In genomic region chr5:106801215-106801863, GRCm38 (mm10) we compare ENCODE assay signal across 14 mouse cellular contexts.
DNase-seq lines count a peak whose midpoint lies in the region; ATAC-seq lines count a peak whose summit lies in the region.
"Had no signal": no experiment of that assay in that cellular context is flagged by ENCODE, and none has a peak within 500 bp of the region (broad histone marks: within the 10 kb centered on the region; RNA-seq: fewer than 3 reads in every experiment).

No protein-coding gene starts in this region.

- no peaks in the 10 kb centered on the region for H3K9me3 ChIP-seq in intestine, embryonic 15.5 days
- H3K9me3 ChIP-seq in intestine, embryonic 16.5 days (ENCODE audit: control insufficient read depth, low read length), result no peaks in the 10 kb centered on the region
- no peaks in the 10 kb centered on the region for H3K9me3 ChIP-seq in hindbrain, embryonic 13.5 days
- no peaks in the 10 kb centered on the region for H3K9me3 ChIP-seq in midbrain, embryonic 14.5 days (ENCODE audit: control insufficient read depth, low read length)
- H3K9me3 ChIP-seq: megakaryocyte, embryonic 14.5 days had no signal

- H3K4me2 ChIP-seq in intestine, embryonic 15.5 days (replicated peaks), result peak overlapping the region; percentile 70; the same call in 1 of the 2 replicates
- H3K4me2 ChIP-seq in intestine, embryonic 16.5 days (ENCODE audit: low read depth, low read length), result no peak overlapping the region
- peak overlapping the region; percentile 60; the same call in 1 of the 2 replicates for H3K4me2 ChIP-seq in hindbrain, embryonic 13.5 days
- H3K4me2 ChIP-seq in midbrain, embryonic 14.5 days (ENCODE audit: low read length), result no peak overlapping the region

- H3K4me3 ChIP-seq in intestine, embryonic 15.5 days (replicated peaks), result no peak overlapping the region
- H3K4me3 ChIP-seq in intestine, embryonic 16.5 days (ENCODE audit: low read length), result no peak overlapping the region
- H3K4me3 ChIP-seq in hindbrain, embryonic 13.5 days, result no peak overlapping the region
- H3K4me3 ChIP-seq in midbrain, embryonic 14.5 days (replicated peaks; ENCODE audit: low read depth, low read length), result no peak overlapping the region

- 22% methylated on average over 9 of the region's 9 CpGs for WGBS in intestine, embryonic 15.5 days
- 27% methylated on average over 9 of the region's 9 CpGs for WGBS in intestine, embryonic 16.5 days
- WGBS in hindbrain, embryonic 13.5 days, result 23% methylated on average over 9 of the region's 9 CpGs
- 20% methylated on average over 9 of the region's 9 CpGs for WGBS in midbrain, embryonic 14.5 days

- H3K27ac ChIP-seq in intestine, embryonic 15.5 days, result no peak overlapping the region
- H3K27ac ChIP-seq in intestine, embryonic 16.5 days (ENCODE audit: low read length), result no peak overlapping the region
- no peak overlapping the region for H3K27ac ChIP-seq in hindbrain, embryonic 13.5 days
- no peak overlapping the region for H3K27ac ChIP-seq in midbrain, embryonic 14.5 days (replicated peaks; ENCODE audit: low read depth, low read length)

- ATAC-seq in cerebellum, adult (ENCODE audit: insufficient number of reproducible peaks, low FRiP score, low TSS enrichment), result no peak
- ATAC-seq in intestine, embryonic 15.5 days, result 0 out of 2 replicates have a peak, but pooled peaks have one; percentile 6
- ATAC-seq in intestine, embryonic 16.5 days, result no peak
- ATAC-seq in hindbrain, embryonic 13.5 days (ENCODE audit: low FRiP score), result 0 out of 2 replicates have a peak, but pooled peaks have one; percentile 2
- ATAC-seq in midbrain, embryonic 14.5 days (ENCODE audit: low FRiP score, low TSS enrichment), result 0 out of 2 replicates have a peak, but pooled peaks have one; percentile 47

- peaks cover 3% of the 10 kb centered on the region; the same call in 1 of the 2 replicates for H3K27me3 ChIP-seq in intestine, embryonic 15.5 days (replicated peaks)
- no peaks in the 10 kb centered on the region for H3K27me3 ChIP-seq in intestine, embryonic 16.5 days (replicated peaks; ENCODE audit: control insufficient read depth, insufficient read depth, low read length)
- 0 out of 2 replicates have a peak, but pooled peaks cover 11% of the 10 kb centered on the region for H3K27me3 ChIP-seq in hindbrain, embryonic 13.5 days
- no peaks in the 10 kb centered on the region for H3K27me3 ChIP-seq in midbrain, embryonic 14.5 days (ENCODE audit: control insufficient read depth, insufficient read depth, low read length)

- no peaks in the 10 kb centered on the region for H3K36me3 ChIP-seq in intestine, embryonic 15.5 days
- H3K36me3 ChIP-seq in intestine, embryonic 16.5 days (ENCODE audit: control insufficient read depth, insufficient read depth, low read length), result no peaks in the 10 kb centered on the region
- H3K36me3 ChIP-seq in hindbrain, embryonic 13.5 days, result no peaks in the 10 kb centered on the region
- H3K36me3 ChIP-seq in midbrain, embryonic 14.5 days (ENCODE audit: control insufficient read depth, insufficient read depth, low read length), result no peaks in the 10 kb centered on the region

- no peak overlapping the region for H3K9ac ChIP-seq in intestine, embryonic 15.5 days
- H3K9ac ChIP-seq in intestine, embryonic 16.5 days (ENCODE audit: low read depth, low read length), result no peak overlapping the region
- no peak overlapping the region for H3K9ac ChIP-seq in hindbrain, embryonic 13.5 days
- no peak overlapping the region for H3K9ac ChIP-seq in midbrain, embryonic 14.5 days (replicated peaks; ENCODE audit: low read length)

- peaks cover 7% of the 10 kb centered on the region; the same call in 1 of the 2 replicates for H3K4me1 ChIP-seq in intestine, embryonic 15.5 days (replicated peaks)
- H3K4me1 ChIP-seq in intestine, embryonic 16.5 days (ENCODE audit: control insufficient read depth, insufficient read depth, low read length), result no peaks in the 10 kb centered on the region
- H3K4me1 ChIP-seq in hindbrain, embryonic 13.5 days (replicated peaks), result peaks cover 8% of the 10 kb centered on the region
- no peaks in the 10 kb centered on the region for H3K4me1 ChIP-seq in midbrain, embryonic 14.5 days (ENCODE audit: control insufficient read depth, insufficient read depth, low read length)

- DNase-seq in cerebellum, postnatal 10 days, result peak; percentile 22 to 27
- DNase-seq in midbrain, embryonic 14.5 days, result peak; percentile 19
- DNase-seq in adrenal gland, adult (ENCODE audit: inconsistent age in 2 of 2, low spot score in 1 of 2), result no peak
- no peak for DNase-seq in adrenal gland, postnatal 10 days
- DNase-seq: embryo, embryonic 11 days; kidney, postnatal 10 days; lung, adult 2 months; spleen, adult 18-20 months; thymus, adult 18-20 months had no signal

Comparison
In these comparisons a context has a peak if more than half of its experiments do, and no peak if none do; other contexts are left out.
1. ATAC-seq: peak in intestine, embryonic 15.5 days (single experiment), hindbrain, embryonic 13.5 days (single experiment) and midbrain, embryonic 14.5 days (single experiment); none in cerebellum, adult (single experiment) and intestine, embryonic 16.5 days (single experiment).
2. H3K4me2 ChIP-seq: peak in intestine, embryonic 15.5 days (single experiment) and hindbrain, embryonic 13.5 days (single experiment); none in intestine, embryonic 16.5 days (single experiment) and midbrain, embryonic 14.5 days (single experiment).
3. DNase-seq: peak in cerebellum, postnatal 10 days (2 of 2) and midbrain, embryonic 14.5 days (single experiment); none in adrenal gland, adult (0 of 2) and adrenal gland, postnatal 10 days (single experiment).